Mouse (Mus musculus) macrophage (primary cell): ENCODE results near the gene Ssrp1. TPM values are rescaled to one million over a fixed set of nuclear protein-coding genes. Genes with fewer than 3 reads are reported as not detected.

Experiments used
- H3K27ac ChIP-seq: fragments of 350-480 bp; formaldehyde crosslinking; 2 replicates; pipeline ENCODE4 v1.9.0; 2021
- H3K36me3 ChIP-seq: fragments of 350-480 bp; formaldehyde crosslinking; 2 replicates; pipeline ENCODE4 v1.9.0; 2021; ENCODE audit errors: inconsistent target
- H3K4me3 ChIP-seq: fragments of 350-480 bp; formaldehyde crosslinking; 2 replicates; pipeline ENCODE4 v1.9.0; 2021; ENCODE audit errors: inconsistent target
- H3K79me2 ChIP-seq: fragments of 350-480 bp; formaldehyde crosslinking; 2 replicates; pipeline ENCODE4 v1.9.0; 2021; ENCODE audit errors: inconsistent target
- WGBS: methylation state at CpG from one replicate; pipeline ENCODE4 v1.1.7; 2026; ENCODE audit warnings: inconsistent platforms; ENCODE audit not compliant: missing documents; 5-methylcytosine and 5-hydroxymethylcytosine counted together
- polyA plus RNA-seq: library from polyadenylated mRNA; stranded (reverse); fragments of 250-400 nt; gene quantifications from 3 replicates; pipeline ENCODE4 v1.2.4, GENCODE M21; 2018; ENCODE audit warnings: inconsistent platforms

Gene Ssrp1
- polyA plus RNA-seq, 1 experiment from 2014 or later, result 116 TPM

DNA sequence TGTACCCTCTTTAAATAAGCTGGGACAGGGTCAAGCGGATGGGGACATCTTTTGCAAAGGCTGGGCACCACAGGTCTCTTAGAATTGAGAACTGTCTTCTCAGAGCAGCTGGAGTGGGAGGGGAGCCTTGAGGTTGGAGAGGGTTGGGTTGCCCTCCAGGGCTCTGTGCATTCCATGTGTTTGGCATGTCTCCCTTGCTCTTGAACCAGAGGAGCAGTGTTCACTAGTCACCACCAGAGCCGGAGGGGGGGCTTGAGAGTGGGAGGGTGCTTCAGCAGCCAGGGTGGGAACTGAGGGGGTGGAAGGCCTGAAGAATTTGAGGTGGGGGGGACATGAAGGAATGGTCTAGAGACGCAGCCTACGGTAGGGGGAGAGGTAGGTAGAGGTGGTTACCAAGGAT is 12.2 kb downstream of the Ssrp1 start:
- H3K27ac ChIP-seq, result no peak overlapping the region
- WGBS, result 87% methylated on average over 4 of the region's 4 CpGs
- no peak overlapping the region for H3K4me3 ChIP-seq
- no peaks in the 10 kb centered on the region for H3K79me2 ChIP-seq
- H3K36me3 ChIP-seq, result peaks cover 24% of the 10 kb centered on the region; the same call in 1 of the 2 replicates

DNA sequence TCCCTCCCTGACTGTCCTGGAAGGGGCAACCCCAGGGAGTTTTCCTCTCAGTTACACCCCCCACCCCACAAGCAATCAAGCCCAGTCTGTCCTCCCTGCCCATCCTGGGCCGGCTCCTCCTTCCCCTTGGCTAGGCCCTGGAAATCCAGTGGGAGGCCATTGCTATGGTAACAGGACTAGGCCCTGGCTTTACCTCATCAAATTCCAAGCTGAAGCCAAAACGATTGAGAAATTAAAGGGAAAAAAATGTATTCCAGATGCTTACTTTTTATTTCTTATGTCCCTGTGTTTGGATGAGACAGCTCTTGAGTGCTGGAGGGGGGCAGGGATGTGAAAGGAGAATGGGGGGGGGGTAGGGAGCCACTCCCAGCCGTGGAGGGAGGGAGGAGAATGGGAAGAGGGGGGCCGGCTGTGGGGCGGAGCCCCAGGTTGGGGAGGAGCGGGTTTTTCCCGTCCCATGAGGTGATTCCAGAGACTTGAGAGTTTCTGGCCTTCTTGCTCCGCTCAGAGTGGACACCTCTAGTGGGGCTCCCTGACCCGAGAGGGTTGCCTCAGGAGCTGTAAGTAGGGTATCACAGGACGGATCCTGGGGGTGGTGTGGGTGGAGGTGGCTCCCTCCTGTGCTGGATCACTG is 13.1 kb downstream of the Ssrp1 start:
- Histone ChIP-seq H3K27ac (no peak overlapping the region), H3K4me3 (no peak overlapping the region), H3K79me2 (no peaks in the 10 kb centered on the region), H3K36me3 (peaks cover 16% of the 10 kb centered on the region; the same call in 1 of the 2 replicates)
- WGBS, result 82% methylated on average over 7 of the region's 10 CpGs

DNA sequence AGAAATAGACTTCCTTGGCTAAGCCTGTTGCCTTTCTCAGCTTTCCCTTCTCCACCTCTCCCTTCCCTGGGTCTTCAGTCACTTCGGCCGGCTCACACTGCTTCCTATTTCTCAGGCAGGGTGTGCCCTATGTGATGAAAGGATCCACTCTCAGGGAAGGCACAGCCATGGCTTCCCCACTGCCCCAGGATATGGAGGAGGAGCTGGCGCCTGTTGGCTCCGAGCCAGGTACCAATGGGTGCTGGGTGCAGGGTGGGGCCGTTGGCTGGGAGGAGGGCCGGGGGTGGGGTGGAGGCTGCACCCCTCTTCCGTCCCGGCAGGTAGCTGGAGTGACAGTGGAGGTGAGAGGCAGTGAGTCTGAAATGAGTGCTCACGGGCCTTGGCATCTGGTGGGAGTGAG is 13.7 kb downstream of the Ssrp1 start:
- no peak overlapping the region for H3K27ac ChIP-seq
- H3K4me3 ChIP-seq, result no peak overlapping the region
- 71% methylated on average over 9 of the region's 9 CpGs for WGBS

GRCm38 (mm10) chr2:85053192-85053816 is 16.3 kb downstream of the Ssrp1 start:
- 90% methylated on average over 5 of the region's 5 CpGs for WGBS
- H3K4me3 ChIP-seq, result no peak overlapping the region
- H3K36me3 ChIP-seq, result no peaks in the 10 kb centered on the region; the same call in 1 of the 2 replicates
- H3K27ac ChIP-seq, result no peak overlapping the region
- no peaks in the 10 kb centered on the region for H3K79me2 ChIP-seq

More for the DNA sequence above, 13.7 kb downstream of the Ssrp1 start:
- H3K79me2 ChIP-seq, result no peaks in the 10 kb centered on the region
- peaks cover 10% of the 10 kb centered on the region; the same call in 1 of the 2 replicates for H3K36me3 ChIP-seq

DNA sequence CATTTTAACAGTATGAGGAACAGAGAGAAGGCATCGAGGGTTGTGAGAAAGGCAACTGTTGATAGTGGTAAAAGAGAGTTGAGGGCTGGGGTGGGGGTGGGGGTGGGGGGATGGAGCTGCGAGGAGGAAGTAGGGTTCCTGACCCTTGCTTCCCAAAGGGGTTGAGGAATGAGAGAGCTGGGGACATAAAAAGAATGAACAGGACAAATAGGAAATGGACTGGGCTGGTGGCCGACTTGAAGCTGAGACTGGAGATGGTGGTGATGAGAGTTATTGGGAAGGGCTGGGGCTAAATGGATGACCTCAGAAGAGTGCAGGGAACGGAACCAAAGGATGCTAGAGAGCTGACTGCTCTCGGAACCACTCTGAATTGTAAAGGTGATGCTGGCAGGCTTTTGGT is 19.7 kb downstream of the Ssrp1 start:
- 57% methylated on average over 5 of the region's 5 CpGs for WGBS
- Histone ChIP-seq H3K27ac (no peak overlapping the region), H3K36me3 (no peaks in the 10 kb centered on the region; the same call in 1 of the 2 replicates)

DNA sequence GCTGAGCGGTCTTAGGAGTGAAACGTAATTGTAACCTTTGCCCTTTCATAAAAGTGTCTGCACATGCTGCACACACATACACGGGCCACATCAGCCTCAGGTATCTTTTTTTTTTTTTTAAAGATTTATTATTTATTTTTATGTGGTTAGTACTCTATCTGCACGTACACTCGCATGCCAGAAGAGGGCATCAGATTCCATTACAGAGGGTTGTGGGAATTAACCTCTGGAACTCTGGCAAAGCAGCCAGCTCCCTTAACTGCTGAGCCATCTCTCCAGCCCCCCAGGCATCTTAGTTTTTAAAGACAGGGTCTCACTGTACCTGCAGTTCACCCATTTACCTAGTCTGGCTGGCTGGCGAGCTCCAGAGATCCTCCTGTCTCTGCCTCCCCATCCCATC is 22.6 kb downstream of the Ssrp1 start:
- no peak overlapping the region for H3K4me3 ChIP-seq
- no peaks in the 10 kb centered on the region; the same call in 1 of the 2 replicates for H3K36me3 ChIP-seq
- H3K79me2 ChIP-seq, result no peaks in the 10 kb centered on the region
- WGBS, result 95% methylated on average over 6 of the region's 6 CpGs
- no peak overlapping the region for H3K27ac ChIP-seq

More for the DNA sequence above, 19.7 kb downstream of the Ssrp1 start:
- H3K79me2 ChIP-seq, result no peaks in the 10 kb centered on the region
- H3K4me3 ChIP-seq, result no peak overlapping the region

DNA sequence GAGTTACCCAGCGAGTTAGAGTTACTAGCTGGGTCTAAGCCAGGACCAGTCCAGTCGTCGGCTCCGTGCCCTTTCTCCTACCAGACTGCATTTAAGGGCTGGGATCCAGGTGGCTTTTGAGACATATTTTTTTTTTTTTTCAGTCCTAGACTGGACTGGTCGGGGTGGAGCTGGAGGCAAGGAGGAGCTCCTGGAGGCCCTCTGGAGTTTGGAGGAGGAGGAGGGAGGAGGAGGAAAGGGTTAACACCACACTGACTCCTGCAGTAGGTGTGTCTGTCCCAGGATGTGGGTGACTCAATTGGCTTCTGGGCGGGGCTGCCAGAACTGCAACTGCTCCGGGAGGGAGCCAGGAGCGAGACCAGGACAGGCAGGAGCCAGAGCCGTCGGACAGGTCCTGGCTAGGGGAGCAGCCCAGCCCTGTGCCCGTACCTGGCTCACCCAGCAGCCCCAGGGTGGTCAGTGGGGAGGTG is 23.6 kb downstream of the Ssrp1 start:
- Histone ChIP-seq H3K4me3 (no peak overlapping the region), H3K79me2 (no peaks in the 10 kb centered on the region), H3K27ac (no peak overlapping the region), H3K36me3 (no peaks in the 10 kb centered on the region; the same call in 1 of the 2 replicates)
- 23% methylated on average over 11 of the region's 11 CpGs for WGBS

DNA sequence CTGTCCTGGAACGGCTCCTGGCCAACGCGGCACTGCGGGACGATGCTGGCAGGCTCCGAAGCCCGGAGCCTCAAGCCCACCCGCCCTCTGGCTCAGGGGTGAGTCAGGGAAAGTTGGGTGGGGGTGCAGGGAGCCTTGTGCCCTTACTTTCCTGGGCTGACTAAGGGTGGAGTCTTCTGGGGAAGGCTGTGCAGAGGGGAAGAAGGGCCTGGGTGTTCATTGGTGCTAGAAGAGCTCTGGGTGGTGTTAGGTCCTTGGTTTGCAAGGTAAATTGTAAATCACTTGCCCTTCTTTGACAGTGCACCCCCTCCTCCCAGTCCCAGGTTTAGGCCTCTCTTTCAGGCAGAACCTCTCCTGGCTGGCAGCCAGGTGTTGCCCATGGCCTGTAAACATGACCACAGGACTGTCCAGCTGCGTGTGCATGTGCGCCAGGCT is 24.1 kb downstream of the Ssrp1 start:
- Histone ChIP-seq H3K79me2 (no peaks in the 10 kb centered on the region), H3K4me3 (no peak overlapping the region), H3K27ac (no peak overlapping the region), H3K36me3 (no peaks in the 10 kb centered on the region; the same call in 1 of the 2 replicates)
- 38% methylated on average over 10 of the region's 10 CpGs for WGBS

DNA sequence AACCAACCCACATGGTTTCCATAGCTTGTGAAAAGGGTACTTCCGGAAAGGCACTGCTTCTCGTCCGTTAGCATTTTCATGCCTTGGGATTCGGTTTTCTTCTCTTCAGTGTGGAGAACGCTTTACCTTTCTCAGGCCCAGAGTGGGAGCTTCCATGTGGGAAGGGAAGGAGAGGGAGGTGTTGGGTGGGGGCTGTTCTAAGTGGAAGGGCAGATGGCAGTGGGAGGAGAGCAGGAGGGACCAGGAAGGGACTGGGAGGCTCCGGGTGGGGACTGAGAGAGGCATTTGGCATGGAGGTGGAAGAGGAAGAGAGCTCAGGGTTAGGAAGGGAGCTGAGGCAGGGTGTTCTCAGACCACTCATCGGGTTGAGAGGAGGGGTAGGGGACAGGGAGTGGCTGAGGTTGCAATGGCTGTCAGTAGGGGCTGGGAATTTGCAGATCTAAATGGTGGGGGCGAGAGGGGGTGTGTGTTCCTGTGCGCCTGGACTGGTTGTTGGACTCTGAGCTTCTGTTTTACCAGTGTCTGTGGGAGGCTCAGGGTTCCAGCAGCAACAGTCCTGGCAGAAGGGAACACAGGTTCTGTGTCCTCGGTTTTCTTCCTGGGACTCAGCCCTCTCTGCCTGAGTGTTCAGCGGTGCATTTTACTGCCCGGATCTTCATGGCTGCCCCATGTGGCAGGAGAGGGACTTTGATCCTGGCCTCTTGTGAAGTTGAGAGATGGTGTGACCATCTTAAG is 28.3 kb downstream of the Ssrp1 start:
- Histone ChIP-seq H3K27ac (no peak overlapping the region), H3K36me3 (no peaks in the 10 kb centered on the region), H3K79me2 (no peaks in the 10 kb centered on the region), H3K4me3 (no peak overlapping the region)
- WGBS, result 94% methylated on average over 12 of the region's 12 CpGs

GRCm38 (mm10) chr2:85066937-85067336 is 29.9 kb downstream of the Ssrp1 start:
- H3K27ac ChIP-seq, result no peak overlapping the region
- no peaks in the 10 kb centered on the region for H3K36me3 ChIP-seq
- WGBS, result 99% methylated on average over 5 of the region's 5 CpGs

DNA sequence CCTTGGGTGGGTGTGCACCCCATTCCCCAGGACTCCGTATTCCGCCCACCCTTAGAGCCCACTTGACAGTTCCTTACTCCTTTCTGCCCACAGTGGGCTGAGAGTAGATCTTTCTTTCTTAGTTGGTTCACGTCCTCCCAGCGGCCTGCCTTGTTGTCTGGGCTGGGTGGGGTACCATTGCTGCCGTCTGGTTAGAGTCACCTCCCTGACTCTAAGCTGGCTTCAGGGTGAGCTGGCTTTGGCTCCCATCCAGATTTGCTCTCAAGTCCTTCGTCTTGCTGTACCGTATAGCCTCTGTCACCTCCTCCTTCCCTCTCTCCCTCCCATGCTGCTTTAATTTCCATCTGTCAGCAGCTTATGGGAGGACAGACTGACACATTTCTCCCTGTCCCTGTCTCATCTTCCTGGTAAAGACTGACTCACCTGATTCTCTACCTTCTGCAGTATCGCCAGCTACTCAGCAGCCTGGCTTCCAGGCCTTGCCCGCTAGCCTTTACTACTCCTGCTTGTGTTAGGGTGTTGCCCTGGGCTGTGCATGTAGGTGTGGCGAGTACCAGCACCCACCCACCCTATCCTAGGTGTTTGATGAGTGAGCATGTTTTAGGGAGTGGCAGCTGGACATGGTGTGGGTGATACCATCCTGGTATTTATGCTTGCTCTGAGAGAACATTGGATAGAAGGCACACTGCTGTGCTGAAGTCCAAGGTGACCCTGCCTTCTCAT is 31.0 kb downstream of the Ssrp1 start:
- H3K36me3 ChIP-seq, result no peaks in the 10 kb centered on the region
- WGBS, result 86% methylated on average over 10 of the region's 10 CpGs
- H3K4me3 ChIP-seq, result no peak overlapping the region
- H3K79me2 ChIP-seq, result no peaks in the 10 kb centered on the region
- H3K27ac ChIP-seq, result no peak overlapping the region

More at GRCm38 (mm10) chr2:85066937-85067336, 29.9 kb downstream of the Ssrp1 start:
- Histone ChIP-seq H3K4me3 (no peak overlapping the region), H3K79me2 (no peaks in the 10 kb centered on the region)

GRCm38 (mm10) chr2:85068626-85069025 is 31.6 kb downstream of the Ssrp1 start:
- WGBS, result 93% methylated on average over 2 of the region's 2 CpGs
- no peaks in the 10 kb centered on the region for H3K36me3 ChIP-seq
- H3K27ac ChIP-seq, result no peak overlapping the region
- H3K4me3 ChIP-seq, result no peak overlapping the region
- no peaks in the 10 kb centered on the region for H3K79me2 ChIP-seq

DNA sequence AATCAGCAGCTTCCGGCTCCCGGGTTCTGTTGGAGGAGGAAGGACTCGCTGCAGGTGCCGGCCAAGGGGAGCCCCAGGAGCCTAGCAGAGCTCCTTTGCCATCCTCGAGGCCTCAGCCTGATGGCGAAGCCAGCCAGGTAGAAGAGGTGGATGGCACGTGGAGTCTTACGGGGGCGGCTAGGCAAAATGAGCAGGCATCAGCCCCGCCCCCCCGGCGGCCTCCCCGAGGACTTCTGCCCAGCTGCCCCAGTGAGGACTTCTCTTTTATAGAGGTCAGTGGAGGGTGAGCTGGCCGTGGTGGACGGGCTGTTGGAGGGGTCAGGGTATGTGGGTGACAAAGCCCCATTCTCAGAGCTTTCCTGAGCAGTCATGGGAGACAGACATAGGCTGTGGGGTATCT is 33.1 kb downstream of the Ssrp1 start:
- Histone ChIP-seq H3K4me3 (no peak overlapping the region), H3K36me3 (no peaks in the 10 kb centered on the region), H3K79me2 (no peaks in the 10 kb centered on the region), H3K27ac (no peak overlapping the region)
- 92% methylated on average over 15 of the region's 15 CpGs for WGBS

DNA sequence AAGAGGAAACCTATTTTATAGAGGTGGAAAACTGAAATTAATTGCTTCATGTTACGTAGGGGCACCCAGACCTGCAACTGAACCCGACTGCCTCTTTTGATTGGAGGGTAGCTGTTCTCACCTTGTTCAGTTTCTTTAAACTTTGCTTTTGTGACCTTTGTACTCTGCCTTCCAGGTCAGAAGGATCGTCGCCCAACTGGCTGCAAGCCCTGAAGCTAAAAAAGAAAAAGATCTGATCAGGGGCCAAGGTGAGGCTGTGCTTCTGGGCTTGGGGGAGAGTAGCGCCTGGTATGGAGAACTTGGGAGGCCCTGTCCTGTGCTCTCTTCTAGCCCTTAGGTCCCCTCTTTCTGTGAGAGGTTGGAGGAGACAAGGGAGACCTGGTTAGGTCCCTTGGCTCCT is 34.9 kb downstream of the Ssrp1 start:
- Histone ChIP-seq H3K27ac (no peak overlapping the region), H3K36me3 (no peaks in the 10 kb centered on the region), H3K4me3 (no peak overlapping the region), H3K79me2 (no peaks in the 10 kb centered on the region)
- WGBS, result 94% methylated on average over 5 of the region's 5 CpGs
